Mouse (Mus musculus) urinary bladder, postnatal 36 days (tissue): ENCODE results near the gene Cdcp1.

Source experiments
- DNase-seq, 2 experiments: peaks; one replicate each; pipeline ENCODE4 v3.0.0; 2022; ENCODE audit warnings: low spot score in 2 of 2, mixed read lengths in 1 of 2

Gene Cdcp1

GRCm38 (mm10) chr9:123152026-123152425 is 63.8 kb downstream of the Cdcp1 start:
- DNase-seq: no peak

DNA sequence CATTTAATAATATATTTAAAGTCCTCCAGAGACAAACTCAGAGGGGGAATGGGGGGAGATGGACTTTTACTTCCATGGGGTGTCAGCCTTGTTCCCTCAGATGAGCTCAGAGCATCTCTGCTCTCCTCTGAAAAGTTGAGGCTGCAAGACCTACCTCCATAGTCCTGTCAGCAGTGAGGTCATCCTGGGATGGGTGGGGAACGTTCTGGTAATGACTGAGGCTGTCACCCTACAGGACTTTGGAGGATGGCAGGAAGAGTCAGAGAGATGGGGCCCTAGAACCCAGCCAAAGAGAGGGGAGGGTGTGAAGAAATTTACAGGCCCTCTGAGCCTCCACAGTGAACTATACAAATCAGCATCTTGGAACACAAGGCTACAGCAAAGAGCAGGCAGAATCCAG is 64.3 kb downstream of the Cdcp1 start:
- no peak for DNase-seq

DNA sequence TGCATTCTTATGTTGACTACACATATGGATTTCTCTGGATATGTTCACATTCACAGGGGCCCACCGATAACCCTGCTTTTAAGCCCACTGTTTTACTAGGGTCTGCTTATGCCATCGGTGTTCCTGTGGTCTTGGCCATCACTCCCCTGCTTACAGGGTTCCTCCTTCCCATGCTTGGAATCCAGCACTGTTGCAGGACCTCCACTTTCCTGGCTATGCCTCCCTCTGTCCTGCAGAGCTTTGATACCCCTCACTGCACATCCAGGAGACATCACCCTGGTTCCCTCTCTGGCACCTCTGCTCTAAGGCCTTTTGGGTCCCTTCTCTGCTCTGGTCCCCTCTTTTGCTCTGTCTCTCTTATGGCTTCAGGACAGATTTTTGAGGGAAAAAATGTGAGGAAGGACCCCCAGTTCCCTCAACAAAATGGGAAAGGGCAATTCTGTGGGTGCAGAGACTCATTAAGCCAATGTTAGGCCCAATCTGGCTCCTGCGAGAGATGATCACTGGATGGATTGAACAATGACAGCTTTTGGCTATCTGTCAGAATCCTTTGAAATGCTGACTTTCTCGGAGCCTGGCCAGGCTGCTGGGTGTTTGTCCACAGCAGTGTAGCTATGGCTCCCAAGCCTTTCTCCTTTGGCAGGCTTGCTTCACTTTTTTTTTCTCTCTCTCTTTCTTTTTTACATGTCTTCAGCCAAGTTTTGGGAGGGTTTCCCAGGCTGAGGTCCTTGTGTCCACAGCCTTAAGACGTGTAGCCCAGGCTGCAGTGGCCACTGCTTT is 65.4 kb downstream of the Cdcp1 start, which contains the start of gene Clec3b:
Clec3b (plus strand) TSS at position 706 of the 780 bp plus-strand sequence.
- DNase-seq: peak in 1 of 2 experiments; percentile 70

- DNase-seq: peak in 1 of 2 experiments; percentile 48
These were observed 67.4 kb downstream of the Cdcp1 start for GRCm38 (mm10) chr9:123148430-123148829.

- no peak for DNase-seq
These were observed 75.8 kb downstream of the Cdcp1 start for GRCm38 (mm10) chr9:123139887-123140614.

GRCm38 (mm10) chr9:123138891-123139474 is 76.9 kb downstream of the Cdcp1 start:
- DNase-seq: peak; percentile 58 to 82

DNA sequence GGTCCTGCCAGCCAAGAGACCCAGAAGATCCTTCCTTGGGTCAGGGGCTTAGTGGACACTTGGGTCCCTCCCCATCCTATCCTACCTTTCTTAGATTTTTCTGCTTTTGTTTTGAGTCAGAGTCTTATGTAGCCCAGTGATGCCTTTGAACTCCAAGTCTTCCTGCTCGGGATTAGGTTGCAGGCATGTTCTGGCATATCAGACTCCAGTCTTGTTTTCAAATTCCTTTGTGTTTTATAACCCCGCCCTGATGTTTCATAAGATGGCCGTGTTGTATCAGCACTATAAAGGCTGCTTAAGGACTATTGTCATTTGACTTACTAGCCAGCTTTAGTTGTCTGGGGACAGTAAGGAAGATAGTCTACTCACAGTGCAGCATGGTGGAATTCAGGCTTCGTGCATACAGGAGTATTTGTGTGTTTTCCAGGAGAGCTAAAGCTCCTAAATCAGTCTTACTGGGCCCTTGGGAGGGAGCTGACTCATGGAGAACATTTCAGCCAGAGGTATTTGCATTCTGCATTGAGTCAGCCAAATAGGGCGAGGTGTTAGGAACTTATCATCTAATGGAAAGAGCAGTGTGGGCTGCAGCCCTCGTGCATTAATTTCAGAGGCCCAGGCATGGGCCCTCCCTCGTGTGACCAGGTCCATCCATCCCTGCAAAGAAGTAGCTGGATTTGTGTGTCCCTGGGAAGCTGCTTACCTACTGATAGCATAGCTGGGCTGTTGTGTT is 78.7 kb downstream of the Cdcp1 start:
- peak in 1 of 2 experiments; percentile 68 for DNase-seq

- DNase-seq: no peak
These were observed 82.8 kb downstream of the Cdcp1 start for GRCm38 (mm10) chr9:123132994-123133393.

DNA sequence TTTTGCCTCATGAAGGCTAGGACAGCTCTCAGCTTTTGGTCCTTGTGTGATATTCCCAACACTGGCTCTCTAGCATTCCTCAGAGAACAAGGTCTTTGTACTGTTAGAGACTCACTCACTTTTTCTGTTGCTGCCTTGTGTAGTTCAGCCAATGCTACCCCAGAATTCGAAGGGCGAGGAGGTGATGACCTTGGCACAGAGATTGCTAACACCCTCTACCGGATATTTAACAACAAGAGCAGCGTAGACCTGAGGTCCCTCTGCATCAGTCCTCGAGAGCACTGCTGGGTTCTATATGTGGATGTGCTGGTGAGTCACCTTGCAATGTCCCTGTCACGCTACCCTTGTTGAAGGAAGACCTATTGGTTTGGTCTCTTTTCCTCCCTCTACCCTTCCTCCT is 88.2 kb downstream of the Cdcp1 start:
- DNase-seq: no peak

- DNase-seq: no peak
These were observed 91.3 kb downstream of the Cdcp1 start for GRCm38 (mm10) chr9:123124413-123124981.

- DNase-seq: peak in 1 of 2 experiments; percentile 39
These were observed 92.0 kb downstream of the Cdcp1 start for GRCm38 (mm10) chr9:123123571-123124412.

DNA sequence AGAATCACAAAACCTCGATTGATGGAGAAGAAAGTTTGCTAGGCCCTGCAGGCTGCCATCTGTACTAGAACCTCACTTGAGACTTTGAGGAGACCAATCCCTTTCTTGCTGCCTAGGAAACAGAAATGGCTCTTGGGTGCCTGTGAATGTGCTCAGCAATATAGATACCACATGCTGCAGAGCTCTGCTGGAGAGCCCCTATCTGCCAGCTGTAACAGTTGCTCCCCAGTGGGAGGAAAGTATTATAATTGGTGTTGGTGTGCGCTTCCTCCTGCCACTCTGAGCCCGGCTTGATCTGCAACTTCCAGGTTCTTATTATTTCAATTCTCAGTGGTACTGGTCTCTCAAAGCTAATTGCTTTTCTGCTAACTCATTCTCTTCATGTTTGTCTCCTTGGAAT is 92.8 kb downstream of the Cdcp1 start:
- no peak for DNase-seq
